Mouse (Mus musculus): ENCODE measurements around the gene Crtc1.

The Crtc1 gene

DNA sequence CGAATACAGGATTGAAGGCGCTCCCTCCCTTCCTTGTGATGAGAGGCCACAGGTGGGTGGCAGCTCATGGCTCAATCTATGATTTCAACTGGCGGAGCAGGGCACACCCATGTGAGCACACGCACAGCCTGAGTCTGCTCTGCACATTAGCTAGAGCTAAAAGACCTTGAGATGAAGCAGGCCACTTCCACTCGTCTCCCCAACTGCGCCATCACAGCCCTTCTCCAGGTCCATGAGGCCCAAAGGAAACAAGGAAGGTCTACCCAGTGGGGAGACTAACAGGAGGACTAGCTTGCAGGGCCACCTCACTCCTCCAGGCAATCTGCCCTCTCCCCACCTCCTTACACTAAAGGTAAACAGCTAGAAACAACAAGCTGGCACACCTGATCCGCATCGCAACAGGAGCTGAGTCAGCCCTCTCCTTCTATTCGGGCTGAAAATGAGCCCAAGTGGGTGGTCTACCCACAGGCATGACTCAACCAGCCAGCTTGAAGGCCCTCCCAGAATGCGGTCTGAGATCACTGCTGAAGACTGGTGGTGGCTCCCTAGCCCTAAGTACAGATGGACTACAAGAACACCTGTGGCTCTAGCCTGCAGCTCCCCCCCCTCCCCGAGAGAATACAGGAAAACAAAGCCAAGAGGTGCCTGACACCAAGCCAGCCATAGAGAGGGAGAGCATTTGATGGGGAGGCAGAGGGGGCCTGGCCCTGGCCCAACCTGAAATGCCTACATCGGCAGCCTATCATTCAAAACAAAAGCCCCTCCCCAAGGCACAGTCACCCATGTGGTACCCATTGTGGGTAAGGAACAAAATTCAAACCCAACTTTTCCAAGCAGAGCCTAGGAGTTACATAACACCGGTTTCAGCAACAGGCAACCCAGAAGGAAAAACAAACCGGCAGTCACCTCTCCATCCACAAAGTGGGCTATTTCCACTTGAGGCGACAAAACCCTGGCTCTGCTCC, 88.1 kb downstream of the Crtc1 start:
- DNase-seq (ENCODE audit: low read depth, low spot score): no peak

- DNase-seq (ENCODE audit: low read depth, low spot score): no peak
These were observed 91.4 kb downstream of the Crtc1 start for GRCm38 (mm10) chr8:70347860-70348420.

- DNase-seq (ENCODE audit: low read depth, low spot score): no peak
These were observed 91.9 kb downstream of the Crtc1 start for GRCm38 (mm10) chr8:70347443-70347842.

GRCm38 (mm10) chr8:70344279-70344678, 95.1 kb downstream of the Crtc1 start:
- no peak for DNase-seq (ENCODE audit: low read depth, low spot score)

DNA sequence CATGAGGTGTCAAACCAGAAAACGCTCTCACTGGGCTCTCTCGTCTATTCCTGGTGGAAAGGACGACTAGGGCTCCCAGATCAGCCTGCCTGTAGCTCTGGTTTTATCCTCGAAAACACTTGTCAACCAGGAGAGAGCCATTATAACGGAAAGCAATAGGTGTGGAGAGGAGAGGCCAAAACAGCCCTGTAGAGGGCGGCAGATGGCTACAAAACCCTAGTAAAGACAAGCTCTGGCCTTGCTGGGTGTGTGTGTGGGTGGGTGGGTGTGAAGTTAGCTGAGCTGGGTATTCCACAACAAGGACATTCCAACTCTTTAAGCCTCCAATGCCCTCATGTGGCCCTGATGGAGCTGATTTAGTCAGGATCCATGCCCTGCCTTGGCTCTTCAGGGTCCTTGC, 95.7 kb downstream of the Crtc1 start:
- no peak for DNase-seq (ENCODE audit: low read depth, low spot score)

DNA sequence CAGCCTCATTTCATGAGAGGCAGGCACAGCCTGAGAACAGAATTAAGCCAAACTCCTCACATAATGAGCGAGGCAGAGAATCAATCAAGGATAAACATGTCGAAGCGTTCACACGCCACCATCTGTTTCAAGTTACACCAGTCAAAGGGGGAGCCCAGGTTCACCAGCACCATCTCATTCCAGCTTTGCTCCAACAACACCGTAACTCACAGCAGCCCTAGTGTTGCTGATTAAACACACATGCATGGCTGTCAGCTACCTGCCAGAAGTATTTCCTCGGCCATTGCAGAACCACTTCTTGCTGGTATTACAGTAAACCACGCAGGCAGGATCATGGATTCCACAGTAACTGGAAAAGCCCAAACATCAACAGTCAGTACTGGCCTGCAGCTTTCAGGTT, 96.3 kb downstream of the Crtc1 start:
- DNase-seq (ENCODE audit: low read depth, low spot score): no peak

GRCm38 (mm10) chr8:70342007-70342406, 97.4 kb downstream of the Crtc1 start:
- no peak for DNase-seq (ENCODE audit: low read depth, low spot score)

DNA sequence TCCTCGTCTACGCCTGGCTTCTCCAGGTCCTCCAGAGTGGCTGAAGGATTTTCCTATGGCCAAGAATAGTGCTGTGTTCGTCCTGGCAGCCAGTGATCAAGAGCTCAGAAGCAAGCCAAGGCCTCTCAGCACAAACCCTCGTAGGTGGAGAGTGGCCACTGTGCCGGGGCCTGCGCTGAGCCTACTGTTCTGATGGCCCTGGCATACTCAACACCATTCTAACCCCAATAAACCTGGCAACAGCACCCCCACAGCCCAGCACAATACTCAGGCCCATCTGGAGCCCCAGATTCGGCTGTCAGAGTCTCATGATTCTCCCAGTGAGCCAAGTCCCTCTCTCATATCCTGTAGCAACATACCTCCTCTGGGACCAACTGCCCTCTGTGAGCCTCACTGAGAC, 98.7 kb downstream of the Crtc1 start:
- DNase-seq (ENCODE audit: low read depth, low spot score): no peak

GRCm38 (mm10) chr8:70338931-70339330, 100.4 kb downstream of the Crtc1 start:
- no peak for DNase-seq (ENCODE audit: low read depth, low spot score)

DNA sequence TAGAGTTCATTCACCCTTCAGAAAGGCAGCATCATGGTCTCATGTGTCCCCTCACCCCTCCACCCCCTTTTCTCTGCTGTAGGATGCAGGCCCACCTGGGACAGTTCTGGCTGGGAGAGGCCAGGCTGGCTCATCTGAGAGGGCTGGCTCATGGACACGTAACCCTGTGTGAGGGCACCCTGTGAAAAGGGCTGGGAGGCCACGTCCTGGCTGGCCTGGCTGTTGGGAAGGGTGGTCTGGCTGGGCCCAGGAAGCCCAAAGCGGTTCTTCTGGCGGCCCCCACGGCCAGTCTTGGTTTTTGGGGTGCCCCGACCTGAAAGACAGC, 106.5 kb downstream of the Crtc1 start:
- no peak for DNase-seq (ENCODE audit: low read depth, low spot score)
